Mouse (Mus musculus) Patski (cell line): ENCODE results near the gene Kcna3. TPM values are rescaled to one million over a fixed set of nuclear protein-coding genes. Genes with fewer than 3 reads are reported as not detected.

Experiments used
- ATAC-seq: fragments of 100-300 bp; one replicate; pipeline ENCODE4 v1.8.0; 2021
- CTCF ChIA-PET: fragments of 350-600 bp; sonication (Branson Sonifier 250); formaldehyde crosslinking; loops from one replicate; lab custom pipeline; 2022; ENCODE audit warnings: inconsistent platforms; lab: Charles Lee
- POLR2A ChIA-PET: fragments of 350-600 bp; sonication (Branson Sonifier 250); formaldehyde crosslinking; loops from one replicate; lab custom pipeline; 2022; ENCODE audit warnings: antibody characterized with exemption, inconsistent platforms; lab: Charles Lee
- DNase-seq: peaks from one replicate; pipeline ENCODE4 v3.0.0-alpha.2; 2011; ENCODE audit warnings: low read depth, low spot score
- H3K27me3 ChIP-seq: fragments of 371-371 bp; one replicate; pipeline ENCODE4 v1.5.1; 2021
- CTCF ChIP-seq: fragments of 100-300 bp; IDR thresholded peaks from one replicate; pipeline ENCODE4 v1.5.1; 2021
- in situ Hi-C: fragments of 300-500 bp; cut with MboI; formaldehyde crosslinking; loops from 3 replicates; pipeline ENCODE4 v1.11.1; 2018; ENCODE audit warnings: low pct_unique_long_range_greater_than_20kb, mixed read lengths
- polyA plus RNA-seq: library from polyadenylated mRNA; unstranded; gene quantifications from one replicate; pipeline ENCODE4 v1.2.3, GENCODE M21; 2021

Gene Kcna3
- polyA plus RNA-seq, 1 experiment from 2014 or later = not detected

DNA sequence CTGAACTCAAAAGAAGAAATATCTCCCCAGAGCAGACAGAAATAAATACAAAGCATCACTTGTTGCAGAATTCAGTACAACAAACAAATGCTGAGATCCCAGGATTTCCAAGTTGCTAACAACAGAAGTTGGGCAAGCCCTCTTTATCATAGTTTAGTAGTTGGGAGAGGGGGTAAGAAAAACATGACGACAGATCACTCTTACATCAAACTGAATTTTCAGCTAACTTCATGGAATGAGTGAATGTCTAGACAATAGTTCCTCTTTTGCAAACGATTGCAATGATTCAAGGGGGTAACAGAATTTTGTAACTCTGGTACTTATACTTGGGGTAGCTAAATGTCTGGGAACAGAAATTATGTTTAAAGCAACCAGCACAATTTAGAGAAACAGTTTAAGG lies 1.2 kb upstream of the Kcna3 start:
- TF ChIP-seq CTCF = no peak
- ATAC-seq (no peak), DNase-seq (no peak)
- ChIA-PET POLR2A (interaction anchor here (0.6 kb wide), 1 partner anchor 83 kb away, joined by 4 read pairs; no protein-coding TSS in a partner anchor), CTCF (interaction anchor here (1.0 kb wide), 1 partner anchor 10 kb away, joined by 4 read pairs; no protein-coding TSS in a partner anchor)
- peaks cover 49% of the 10 kb centered on the region for H3K27me3 ChIP-seq
- in situ Hi-C loops = no loop called here

- in situ Hi-C loops = no loop called here
- CTCF ChIA-PET = no interaction called here
- peaks cover 48% of the 10 kb centered on the region for H3K27me3 ChIP-seq
- DNase-seq (no peak), ATAC-seq (no peak)
- POLR2A ChIA-PET = no interaction called here
- TF ChIP-seq CTCF = no peak
Observed at GRCm38 (mm10) chr3:107036458-107037039, 580 bp downstream of the Kcna3 start.

- H3K27me3 ChIP-seq = peaks cover 46% of the 10 kb centered on the region
- TF ChIP-seq CTCF = no peak
- DNase-seq (no peak), ATAC-seq (no peak)
- CTCF ChIA-PET = no interaction called here
- POLR2A ChIA-PET = no interaction called here
- in situ Hi-C loops = no loop called here
Observed at GRCm38 (mm10) chr3:107037105-107037504, 1.1 kb downstream of the Kcna3 start.

GRCm38 (mm10) chr3:107037536-107038155 lies 1.7 kb downstream of the Kcna3 start:
- ATAC-seq (no peak), DNase-seq (no peak)
- no peak for TF ChIP-seq CTCF

DNA sequence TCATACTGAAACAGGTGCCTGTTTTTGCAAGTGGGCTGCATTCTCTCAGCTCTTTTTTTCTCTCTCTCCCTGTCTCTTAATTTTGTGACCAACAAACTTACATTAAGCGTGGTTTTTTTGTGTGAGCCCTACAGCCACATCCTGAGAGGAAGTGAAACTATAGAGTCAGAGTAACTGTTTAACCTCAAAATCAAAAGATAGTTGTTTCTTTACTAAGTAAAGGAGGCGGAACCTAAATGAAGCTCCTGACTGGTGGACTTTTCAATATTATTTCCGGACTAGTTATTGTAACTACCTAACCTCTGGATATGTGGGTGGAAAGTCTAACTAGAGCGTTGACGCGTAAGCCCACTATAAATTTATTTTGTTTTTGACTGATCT lies 2.2 kb downstream of the Kcna3 start:
- TF ChIP-seq CTCF = no peak
- in situ Hi-C loops = no loop called here
- H3K27me3 ChIP-seq = peaks cover 46% of the 10 kb centered on the region
- ChIA-PET CTCF (no interaction called here), POLR2A (no interaction called here)
- ATAC-seq (no peak), DNase-seq (no peak)

More at GRCm38 (mm10) chr3:107037536-107038155, 1.7 kb downstream of the Kcna3 start:
- ChIA-PET CTCF (no interaction called here), POLR2A (no interaction called here)
- in situ Hi-C loops = no loop called here
- peaks cover 46% of the 10 kb centered on the region for H3K27me3 ChIP-seq

GRCm38 (mm10) chr3:107038661-107039223 lies 2.8 kb downstream of the Kcna3 start:
- DNase-seq = no peak
- ChIA-PET CTCF (no interaction called here), POLR2A (no interaction called here)
- TF ChIP-seq CTCF = no peak
- in situ Hi-C loops = no loop called here
- H3K27me3 ChIP-seq = peaks cover 46% of the 10 kb centered on the region
- ATAC-seq = no peak

GRCm38 (mm10) chr3:107039306-107039705 lies 3.3 kb downstream of the Kcna3 start:
- ATAC-seq = no peak
- in situ Hi-C loops = no loop called here
- CTCF ChIA-PET = no interaction called here

DNA sequence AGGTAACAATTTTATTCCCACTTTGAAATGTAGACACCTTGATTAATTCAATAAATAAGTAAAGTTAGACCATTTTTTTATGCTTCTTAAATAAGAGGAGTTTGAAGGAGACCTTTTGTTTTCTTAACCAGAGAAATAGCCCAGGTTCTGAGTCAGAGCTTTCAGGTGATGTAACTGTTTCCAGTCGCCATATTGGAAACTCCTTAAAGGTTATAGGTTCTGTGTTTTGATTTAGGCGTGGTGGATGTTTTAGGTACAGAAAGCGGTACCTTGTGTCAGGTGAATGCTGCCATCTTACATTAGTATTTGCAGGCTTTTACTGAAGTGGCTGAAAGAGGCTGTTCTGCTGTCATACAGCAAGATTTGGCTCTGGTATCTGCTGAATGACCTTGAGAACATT lies 4.4 kb downstream of the Kcna3 start:
- in situ Hi-C loops = no loop called here
- peaks cover 43% of the 10 kb centered on the region for H3K27me3 ChIP-seq
- ChIA-PET CTCF (no interaction called here), POLR2A (no interaction called here)
- no peak for TF ChIP-seq CTCF
- ATAC-seq (no peak), DNase-seq (no peak)

More at GRCm38 (mm10) chr3:107039306-107039705, 3.3 kb downstream of the Kcna3 start:
- POLR2A ChIA-PET = no interaction called here
- DNase-seq = no peak
- peaks cover 46% of the 10 kb centered on the region for H3K27me3 ChIP-seq
- TF ChIP-seq CTCF = no peak

- ATAC-seq (no peak), DNase-seq (no peak)
- ChIA-PET CTCF (no interaction called here), POLR2A (no interaction called here)
- H3K27me3 ChIP-seq = peaks cover 45% of the 10 kb centered on the region
- TF ChIP-seq CTCF = no peak
- in situ Hi-C loops = no loop called here
Observed at GRCm38 (mm10) chr3:107041718-107042117, 5.7 kb downstream of the Kcna3 start.

- in situ Hi-C loops = no loop called here
- ATAC-seq = no peak
- ChIA-PET CTCF (interaction anchor here (0.7 to 1.1 kb wide), 3 partner anchors 9 to 18 kb away, joined by 3 to 4 read pairs (median 3); no protein-coding TSS in a partner anchor), POLR2A (no interaction called here)
- no peak for DNase-seq
- TF ChIP-seq CTCF = no peak
- H3K27me3 ChIP-seq = peaks cover 9% of the 10 kb centered on the region
Observed at GRCm38 (mm10) chr3:107061468-107061867, 25.5 kb downstream of the Kcna3 start.

- POLR2A ChIA-PET = no interaction called here
- in situ Hi-C loops = no loop called here
- CTCF ChIA-PET = interaction anchor here (0.9 to 1.2 kb wide), 5 partner anchors 9 to 46 kb away, joined by 3 to 4 read pairs (median 3); no protein-coding TSS in a partner anchor
- ATAC-seq (peak; percentile 54), DNase-seq (no peak)
- peaks cover 7% of the 10 kb centered on the region for H3K27me3 ChIP-seq
- TF ChIP-seq CTCF = no peak
Observed at GRCm38 (mm10) chr3:107062771-107063170, 26.8 kb downstream of the Kcna3 start.
